Mouse (Mus musculus): ENCODE measurements at regions not wholly inside any gene's neighbourhood (a gene's known extent, or its start where the extent isn't known, plus 50 kb on each side); places are given as distances from the start of the nearest gene placed in this dataset.

GRCm38 (mm10) chr10:9087171-9087570, 201.3 kb upstream of the Sash1 start:
- in situ Hi-C loops (cut with MboI; ENCODE audit: low sequenced_read_pairs), result no loop called here

- in situ Hi-C loops (cut with MboI; ENCODE audit: low sequenced_read_pairs), result no loop called here
Observed at GRCm38 (mm10) chr10:9086666-9087065, 200.8 kb upstream of the Sash1 start.

GRCm38 (mm10) chr10:9085441-9085840, 199.6 kb upstream of the Sash1 start:
- in situ Hi-C loops (cut with MboI; ENCODE audit: low sequenced_read_pairs), result no loop called here

- in situ Hi-C loops (cut with MboI; ENCODE audit: low sequenced_read_pairs), result no loop called here
Observed at GRCm38 (mm10) chr10:9074916-9075315, 189.0 kb upstream of the Sash1 start.

- in situ Hi-C loops (cut with MboI; ENCODE audit: low sequenced_read_pairs), result no loop called here
Observed at GRCm38 (mm10) chr10:9071630-9072029, 185.8 kb upstream of the Sash1 start.

- in situ Hi-C loops (cut with MboI; ENCODE audit: low sequenced_read_pairs), result no loop called here
Observed at GRCm38 (mm10) chr10:9069608-9070190, 183.8 kb upstream of the Sash1 start.

GRCm38 (mm10) chr10:9066566-9066965, 180.7 kb upstream of the Sash1 start:
- in situ Hi-C loops (cut with MboI; ENCODE audit: low sequenced_read_pairs), result no loop called here

GRCm38 (mm10) chr10:9061979-9062378, 176.1 kb upstream of the Sash1 start:
- in situ Hi-C loops (cut with MboI; ENCODE audit: low sequenced_read_pairs), result no loop called here

- in situ Hi-C loops (cut with MboI; ENCODE audit: low sequenced_read_pairs), result no loop called here
Observed at GRCm38 (mm10) chr10:9055274-9055673, 169.4 kb upstream of the Sash1 start.

GRCm38 (mm10) chr10:9053371-9053770, 167.5 kb upstream of the Sash1 start:
- in situ Hi-C loops (cut with MboI; ENCODE audit: low sequenced_read_pairs), result no loop called here

- in situ Hi-C loops (cut with MboI; ENCODE audit: low sequenced_read_pairs), result no loop called here
Observed at GRCm38 (mm10) chr10:9047341-9047740, 161.5 kb upstream of the Sash1 start.

- in situ Hi-C loops (cut with MboI; ENCODE audit: low sequenced_read_pairs), result no loop called here
Observed at GRCm38 (mm10) chr10:9044746-9045370, 159.0 kb upstream of the Sash1 start.

GRCm38 (mm10) chr10:9043507-9043906, 157.6 kb upstream of the Sash1 start:
- in situ Hi-C loops (cut with MboI; ENCODE audit: low sequenced_read_pairs), result no loop called here

- in situ Hi-C loops (cut with MboI; ENCODE audit: low sequenced_read_pairs), result no loop called here
Observed at GRCm38 (mm10) chr10:9030486-9030885, 144.6 kb upstream of the Sash1 start.

GRCm38 (mm10) chr10:9029506-9029905, 143.6 kb upstream of the Sash1 start:
- in situ Hi-C loops (cut with MboI; ENCODE audit: low sequenced_read_pairs), result no loop called here

GRCm38 (mm10) chr10:9027070-9027807, 141.4 kb upstream of the Sash1 start:
- in situ Hi-C loops (cut with MboI; ENCODE audit: low sequenced_read_pairs), result no loop called here

GRCm38 (mm10) chr10:9014810-9015505, 129.1 kb upstream of the Sash1 start:
- in situ Hi-C loops (cut with MboI; ENCODE audit: low sequenced_read_pairs), result no loop called here

- in situ Hi-C loops (cut with MboI; ENCODE audit: low sequenced_read_pairs), result no loop called here
Observed at GRCm38 (mm10) chr10:9013549-9013925, 127.7 kb upstream of the Sash1 start.

- in situ Hi-C loops (cut with MboI; ENCODE audit: low sequenced_read_pairs), result no loop called here
Observed at GRCm38 (mm10) chr10:9012829-9013548, 127.1 kb upstream of the Sash1 start.

GRCm38 (mm10) chr10:9011906-9012305, 126.0 kb upstream of the Sash1 start:
- in situ Hi-C loops (cut with MboI; ENCODE audit: low sequenced_read_pairs), result no loop called here

GRCm38 (mm10) chr10:9010191-9010590, 124.3 kb upstream of the Sash1 start:
- in situ Hi-C loops (cut with MboI; ENCODE audit: low sequenced_read_pairs), result no loop called here

Data from CH12F3 (cell line).